Mouse (Mus musculus) heart, embryonic 10.5 days (tissue): ENCODE results near the gene Churc1. TPM values are rescaled to one million over a fixed set of nuclear protein-coding genes. Genes with fewer than 3 reads are reported as not detected.

Experiments used
- DNase-seq: peaks from one replicate; pipeline ENCODE4 v3.0.0-alpha.2; 2017; ENCODE audit warnings: low spot score
- H3K27ac ChIP-seq: fragments of 300-500 bp; sonication (generic); 2 replicates; pipeline ENCODE4 v1.5.1; 2016; ENCODE audit warnings: mild to moderate bottlenecking
- H3K27me3 ChIP-seq: fragments of 300-500 bp; sonication (generic); 2 replicates; pipeline ENCODE4 v1.6.1; 2016; ENCODE audit warnings: mild to moderate bottlenecking; ENCODE audit not compliant: poor library complexity, insufficient read depth, severe bottlenecking
- H3K36me3 ChIP-seq: fragments of 300-500 bp; sonication (generic); 2 replicates; pipeline ENCODE4 v1.6.1; 2016; ENCODE audit warnings: mild to moderate bottlenecking, moderate library complexity
- H3K4me1 ChIP-seq: fragments of 300-500 bp; sonication (generic); 2 replicates; pipeline ENCODE4 v1.6.1; 2016; ENCODE audit warnings: mild to moderate bottlenecking
- H3K4me3 ChIP-seq: fragments of 300-500 bp; sonication (generic); 2 replicates; pipeline ENCODE4 v1.5.1; 2016; ENCODE audit warnings: mild to moderate bottlenecking, moderate library complexity
- H3K9me3 ChIP-seq: fragments of 300-500 bp; sonication (generic); 2 replicates; pipeline ENCODE4 v1.6.1; 2016; ENCODE audit warnings: mild to moderate bottlenecking, moderate library complexity
- WGBS: fragments of 180-500 bp; shearing (Covaris S2); methylation state at CpG from one replicate; pipeline ENCODE4 v1.1.7; 2016; 5-methylcytosine and 5-hydroxymethylcytosine counted together
- polyA plus RNA-seq: library from polyadenylated mRNA; unstranded; fragments of >200 nt; fragmentation: Nextera tagmentation; extraction: Ambion mirVana; gene quantifications from 2 replicates; pipeline ENCODE4 v1.2.1, GENCODE M21; 2016

Churc1 gene
- 145 and 165 TPM in 2 replicates for polyA plus RNA-seq

GRCm38 (mm10) chr12:76765354-76765851 lies at the start of gene Churc1, which contains the start of gene Fntb:
Churc1 (plus strand) TSS chr12:76765538.
Fntb (plus strand) TSS chr12:76765589.
- H3K36me3 ChIP-seq, result no peaks in the 10 kb centered on the region
- under 1% methylated on average over 31 of the region's 31 CpGs for WGBS
- peak within 1 kb of the TSS; percentile 94 for H3K27ac ChIP-seq
- H3K9me3 ChIP-seq, result no peaks in the 10 kb centered on the region
- H3K27me3 ChIP-seq, result no peaks in the 10 kb centered on the region
- peak within 1 kb of the TSS; percentile 75 for H3K4me3 ChIP-seq
- peaks cover 8% of the 10 kb centered on the region for H3K4me1 ChIP-seq
- peak; percentile 97 for DNase-seq

GRCm38 (mm10) chr12:76718384-76718783 lies 47.0 kb upstream of the Churc1 start:
- peaks cover 5% of the 10 kb centered on the region; the same call in 1 of the 2 replicates for H3K27me3 ChIP-seq
- DNase-seq, result no peak
- H3K9me3 ChIP-seq, result no peaks in the 10 kb centered on the region
- no peak overlapping the region for H3K4me3 ChIP-seq
- H3K27ac ChIP-seq, result no peak overlapping the region
- 80% methylated on average over 4 of the region's 4 CpGs for WGBS
- no peaks in the 10 kb centered on the region for H3K36me3 ChIP-seq
- no peaks in the 10 kb centered on the region for H3K4me1 ChIP-seq

- H3K27me3 ChIP-seq, result no peaks in the 10 kb centered on the region
- no peaks in the 10 kb centered on the region for H3K9me3 ChIP-seq
- H3K36me3 ChIP-seq, result no peaks in the 10 kb centered on the region
- no peak overlapping the region for H3K27ac ChIP-seq
- no peak for DNase-seq
- no peak overlapping the region for H3K4me3 ChIP-seq
- no peaks in the 10 kb centered on the region for H3K4me1 ChIP-seq
Observed at GRCm38 (mm10) chr12:76720572-76720971, 44.8 kb upstream of the Churc1 start.

- H3K36me3 ChIP-seq, result no peaks in the 10 kb centered on the region
- no peaks in the 10 kb centered on the region for H3K4me1 ChIP-seq
- H3K9me3 ChIP-seq, result no peaks in the 10 kb centered on the region
- WGBS, result 79% methylated on average over 3 of the region's 3 CpGs
- H3K4me3 ChIP-seq, result no peak overlapping the region
- no peaks in the 10 kb centered on the region for H3K27me3 ChIP-seq
- no peak for DNase-seq
- H3K27ac ChIP-seq, result no peak overlapping the region
Observed at GRCm38 (mm10) chr12:76722026-76722425, 43.3 kb upstream of the Churc1 start.

GRCm38 (mm10) chr12:76727955-76728354 lies 37.4 kb upstream of the Churc1 start:
- WGBS, result 86% methylated on average over 4 of the region's 4 CpGs
- DNase-seq, result no peak

GRCm38 (mm10) chr12:76750866-76751459 lies 14.4 kb upstream of the Churc1 start:
- Histone ChIP-seq H3K4me3 (no peak overlapping the region), H3K4me1 (no peaks in the 10 kb centered on the region), H3K27ac (no peak overlapping the region), H3K9me3 (no peaks in the 10 kb centered on the region), H3K36me3 (no peaks in the 10 kb centered on the region; the same call in 1 of the 2 replicates), H3K27me3 (no peaks in the 10 kb centered on the region)
- DNase-seq, result no peak
- 77% methylated on average over 16 of the region's 16 CpGs for WGBS

More at GRCm38 (mm10) chr12:76727955-76728354, 37.4 kb upstream of the Churc1 start:
- Histone ChIP-seq H3K4me1 (no peaks in the 10 kb centered on the region), H3K36me3 (no peaks in the 10 kb centered on the region), H3K27me3 (no peaks in the 10 kb centered on the region), H3K4me3 (no peak overlapping the region), H3K27ac (no peak overlapping the region), H3K9me3 (no peaks in the 10 kb centered on the region)

GRCm38 (mm10) chr12:76752652-76753318 lies 12.6 kb upstream of the Churc1 start:
- H3K9me3 ChIP-seq, result no peaks in the 10 kb centered on the region
- DNase-seq, result no peak
- no peaks in the 10 kb centered on the region for H3K27me3 ChIP-seq
- no peaks in the 10 kb centered on the region; the same call in 1 of the 2 replicates for H3K36me3 ChIP-seq
- no peak overlapping the region for H3K4me3 ChIP-seq
- H3K4me1 ChIP-seq, result no peaks in the 10 kb centered on the region
- WGBS, result 39% methylated on average over 14 of the region's 14 CpGs
- H3K27ac ChIP-seq, result no peak overlapping the region

- Histone ChIP-seq H3K36me3 (no peaks in the 10 kb centered on the region), H3K9me3 (no peaks in the 10 kb centered on the region), H3K27ac (peak overlapping the region; percentile 94), H3K4me1 (peaks cover 8% of the 10 kb centered on the region), H3K4me3 (peak overlapping the region; percentile 75), H3K27me3 (no peaks in the 10 kb centered on the region)
- 24% methylated on average over 20 of the region's 20 CpGs for WGBS
- no peak for DNase-seq
Observed at GRCm38 (mm10) chr12:76765901-76766630, 728 bp downstream of the Churc1 start.

- Histone ChIP-seq H3K4me3 (no peak overlapping the region), H3K4me1 (peaks cover 15% of the 10 kb centered on the region), H3K9me3 (no peaks in the 10 kb centered on the region), H3K27me3 (no peaks in the 10 kb centered on the region), H3K27ac (no peak overlapping the region), H3K36me3 (no peaks in the 10 kb centered on the region)
- 87% methylated on average over 5 of the region's 5 CpGs for WGBS
- no peak for DNase-seq
Observed at GRCm38 (mm10) chr12:76770841-76771500, 5.6 kb downstream of the Churc1 start.

- WGBS, result 85% methylated on average over 5 of the region's 5 CpGs
- DNase-seq, result no peak
- H3K27me3 ChIP-seq, result no peaks in the 10 kb centered on the region
- H3K4me1 ChIP-seq, result peaks cover 9% of the 10 kb centered on the region
- no peak overlapping the region for H3K27ac ChIP-seq
- H3K4me3 ChIP-seq, result no peak overlapping the region
- H3K9me3 ChIP-seq, result no peaks in the 10 kb centered on the region
- no peaks in the 10 kb centered on the region for H3K36me3 ChIP-seq
Observed at GRCm38 (mm10) chr12:76771540-76771939, 6.2 kb downstream of the Churc1 start.

- H3K36me3 ChIP-seq, result peaks cover 5% of the 10 kb centered on the region
- no peaks in the 10 kb centered on the region for H3K9me3 ChIP-seq
- no peak overlapping the region for H3K4me3 ChIP-seq
- H3K4me1 ChIP-seq, result peaks cover 8% of the 10 kb centered on the region
- H3K27me3 ChIP-seq, result no peaks in the 10 kb centered on the region
- 64% methylated on average over 3 of the region's 3 CpGs for WGBS
- H3K27ac ChIP-seq, result no peak overlapping the region
- no peak for DNase-seq
Observed at GRCm38 (mm10) chr12:76774652-76775051, 9.3 kb downstream of the Churc1 start.

- H3K27ac ChIP-seq, result no peak overlapping the region
- DNase-seq, result no peak
- no peak overlapping the region for H3K4me3 ChIP-seq
- no peaks in the 10 kb centered on the region for H3K27me3 ChIP-seq
- H3K9me3 ChIP-seq, result no peaks in the 10 kb centered on the region
- H3K4me1 ChIP-seq, result peaks cover 8% of the 10 kb centered on the region
- H3K36me3 ChIP-seq, result peaks cover 5% of the 10 kb centered on the region
- WGBS, result 55% methylated on average over 4 of the region's 4 CpGs
Observed at GRCm38 (mm10) chr12:76775132-76775531, 9.8 kb downstream of the Churc1 start.
